Mouse (Mus musculus) CD4-positive, CD25-positive, alpha-beta regulatory T cell, adult 4 months (primary cell): ENCODE data around the gene Stambpl1. TPM values are rescaled to one million over a fixed set of nuclear protein-coding genes. Genes with fewer than 3 reads are reported as not detected.

Experiments used
- ATAC-seq: one replicate; pipeline ENCODE4 v1.8.0; 2017
- polyA plus RNA-seq, 2 experiments: library from polyadenylated mRNA; unstranded; fragments of 100-300 nt; shearing (Covaris generic); gene quantifications; one replicate each; pipeline ENCODE4 v1.2.1; 2017

The Stambpl1 gene
- 100 to 1,000 TPM in 1 of 2 experiments, 10 to 100 TPM in 1; 87.6 to 100 TPM for polyA plus RNA-seq

DNA sequence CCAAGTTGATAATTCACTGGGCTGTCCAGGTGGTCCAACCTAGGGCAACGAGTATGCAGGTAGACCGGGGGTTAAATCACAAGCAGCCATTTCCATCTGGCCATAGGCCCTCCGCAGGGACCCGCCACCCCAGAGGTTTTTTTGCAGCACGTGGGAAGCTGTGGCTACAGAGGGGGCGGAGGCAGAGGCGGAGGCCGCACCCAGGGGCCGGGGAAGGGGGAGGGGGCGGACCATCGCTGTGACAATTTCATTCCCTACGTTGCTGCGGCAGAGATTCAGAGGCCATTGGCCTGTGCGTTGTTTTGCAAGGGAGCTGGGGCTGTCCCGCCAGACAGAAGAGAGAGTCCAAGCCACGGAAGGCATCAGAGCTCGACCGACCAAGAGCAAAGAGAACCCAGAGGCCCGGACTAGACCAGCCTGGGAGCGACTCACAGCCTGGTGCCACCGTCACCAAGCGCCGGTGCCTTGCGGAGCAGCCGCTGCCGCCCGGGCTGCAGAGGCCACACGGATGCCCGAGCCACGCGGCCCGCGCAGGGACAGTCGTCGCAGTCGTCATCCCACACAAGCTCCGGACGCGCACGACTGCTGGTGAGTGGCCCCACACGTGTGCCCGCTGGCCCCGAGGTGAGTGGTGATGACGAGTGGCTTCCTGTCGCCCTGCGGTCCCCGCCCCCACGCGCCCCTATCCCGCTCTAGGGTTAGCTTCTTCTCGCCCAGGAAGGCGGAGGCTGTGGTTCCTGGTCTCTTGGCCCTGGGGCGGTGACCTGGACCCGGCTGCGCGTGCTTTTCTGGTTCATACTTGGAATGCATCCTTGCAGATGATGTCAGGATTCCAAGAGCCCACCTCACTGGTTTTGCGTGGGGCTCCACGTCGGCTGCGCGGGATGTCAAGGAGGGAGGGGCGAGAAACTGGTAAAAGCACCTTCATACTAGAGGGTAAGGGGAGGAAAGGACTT is at the start of gene Stambpl1:
Gene Stambpl1 (plus strand): TSS at position 222 of the 956 bp plus-strand sequence.
- peak; percentile 87 for ATAC-seq

GRCm38 (mm10) chr19:34148421-34148820 is 43.6 kb upstream of the Stambpl1 start:
- ATAC-seq = no peak

DNA sequence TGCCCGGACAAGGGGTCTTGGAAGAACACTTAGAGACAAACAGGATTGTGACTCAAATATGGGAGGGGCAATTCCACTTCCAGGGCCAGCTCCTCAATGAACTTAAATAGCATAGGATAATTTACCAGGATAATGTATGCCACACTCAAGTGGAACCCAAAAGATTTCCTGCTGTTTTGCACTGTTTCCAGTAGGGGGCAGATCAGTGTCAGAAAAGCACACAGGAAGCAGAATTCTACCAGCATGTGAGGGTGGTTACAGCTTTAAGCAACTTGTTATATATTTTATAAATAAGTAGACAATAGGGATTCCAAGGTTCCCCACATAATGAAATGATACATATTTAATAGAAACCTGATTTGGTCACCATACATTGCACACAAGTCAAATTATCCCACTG is 40.1 kb upstream of the Stambpl1 start:
- ATAC-seq = peak; percentile 90

DNA sequence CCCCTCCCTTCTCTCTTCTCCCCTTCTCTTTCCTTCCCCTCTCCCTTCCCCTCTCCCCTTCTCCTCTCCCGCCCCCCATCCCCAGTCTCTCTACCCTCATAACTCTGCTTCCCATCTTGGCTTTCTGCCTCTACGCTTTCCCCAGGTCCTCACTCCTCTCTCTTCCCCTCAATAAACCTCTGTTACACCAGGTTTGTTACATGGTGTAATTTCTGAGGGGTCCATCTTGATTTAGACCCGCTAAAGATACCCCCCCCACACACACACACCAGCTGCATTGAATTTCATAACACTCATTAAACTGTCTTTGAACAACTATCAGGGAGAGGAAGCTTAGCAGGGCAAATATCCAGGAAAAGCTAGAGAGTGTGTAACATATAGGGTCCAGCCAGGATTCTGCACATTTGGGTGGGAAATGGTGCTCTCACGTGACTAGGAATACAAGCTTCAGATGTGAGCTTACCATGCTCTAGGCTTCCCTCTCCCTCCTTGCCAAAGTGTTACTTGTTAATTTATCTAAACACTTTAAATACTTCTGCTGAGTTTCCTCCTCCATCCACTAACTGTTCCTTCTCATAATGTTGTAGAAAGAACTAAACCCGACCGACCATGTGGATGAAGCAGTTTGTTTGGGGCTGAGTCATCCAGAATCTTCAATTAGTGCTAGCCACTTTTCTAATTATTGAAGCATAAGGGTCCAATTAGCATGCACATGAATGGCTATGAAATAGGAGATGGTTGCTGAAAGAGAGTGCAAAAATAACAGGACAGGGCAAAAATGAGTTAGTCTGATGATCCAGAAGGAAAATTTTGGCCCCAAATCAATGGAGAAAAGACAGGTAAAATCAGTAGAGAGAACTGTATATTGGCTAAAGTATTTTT is 38.5 kb upstream of the Stambpl1 start:
- no peak for ATAC-seq

DNA sequence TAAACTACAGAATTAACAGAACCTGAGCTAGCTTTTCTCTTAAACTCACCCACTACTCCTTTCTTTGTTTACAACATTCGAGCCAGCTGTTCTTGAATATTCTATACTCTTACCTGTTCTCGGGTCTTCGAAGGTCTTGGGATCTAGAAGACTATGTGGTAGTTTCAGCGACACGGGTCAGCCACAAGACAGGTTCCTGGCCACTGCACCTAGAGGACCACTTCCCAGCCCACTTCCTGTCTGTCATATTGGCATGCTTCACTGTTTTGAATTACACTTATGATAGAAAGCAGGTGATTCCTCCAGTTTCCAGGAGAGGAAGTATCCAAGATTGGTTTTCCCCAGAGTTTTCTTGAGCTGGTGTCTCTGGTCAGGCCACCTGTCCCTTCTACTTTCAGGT is 29.3 kb upstream of the Stambpl1 start:
- ATAC-seq = peak; percentile 72

DNA sequence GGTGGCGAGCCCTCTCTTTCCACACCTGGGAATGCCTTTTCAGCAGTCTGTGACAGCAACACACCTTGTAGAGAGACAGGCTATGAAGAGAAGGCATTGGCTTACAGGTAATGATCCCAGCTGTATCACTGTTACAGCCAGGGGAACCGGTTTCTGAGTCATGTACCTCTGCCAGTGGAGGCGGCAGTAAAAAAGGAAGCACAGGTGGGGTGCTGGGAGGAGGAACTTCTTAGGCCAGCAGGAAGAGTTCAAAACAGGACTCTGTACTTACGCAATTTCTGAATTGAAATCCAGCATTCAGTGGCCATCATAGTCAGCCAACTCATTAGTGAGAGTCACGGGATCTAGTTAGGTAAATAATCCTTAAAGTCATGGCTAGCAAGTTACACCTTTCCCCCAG is 26.1 kb upstream of the Stambpl1 start, which contains the start of gene Ankrd22:
Gene Ankrd22 (minus strand): TSS at position 163 of the 400 bp plus-strand sequence.
- ATAC-seq = no peak

DNA sequence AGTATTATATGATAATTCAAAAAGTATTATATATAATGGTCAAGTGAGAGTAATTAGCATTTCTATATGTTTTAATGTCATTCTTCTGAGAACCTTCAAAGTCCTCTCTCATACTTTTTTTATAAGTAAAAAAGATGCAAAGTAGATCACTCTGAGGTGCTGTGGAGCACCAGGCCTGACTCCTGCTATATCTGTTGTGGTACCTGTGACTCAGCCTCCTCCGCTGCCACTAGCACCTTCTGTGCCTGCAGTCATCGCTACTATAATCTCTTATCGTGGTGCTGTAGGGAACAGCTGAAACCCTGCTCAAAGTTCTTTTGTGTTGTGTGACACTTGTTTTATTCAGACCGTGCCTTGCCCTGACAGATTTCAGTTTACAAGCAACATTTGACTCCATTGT is 25.6 kb upstream of the Stambpl1 start:
- ATAC-seq = no peak

- peak; percentile 77 for ATAC-seq
Observed at GRCm38 (mm10) chr19:34167896-34168661, 23.9 kb upstream of the Stambpl1 start.

- no peak for ATAC-seq
Observed at GRCm38 (mm10) chr19:34169121-34169520, 22.9 kb upstream of the Stambpl1 start.

- ATAC-seq = no peak
Observed at GRCm38 (mm10) chr19:34171167-34171566, 20.9 kb upstream of the Stambpl1 start.

- ATAC-seq = no peak
Observed at GRCm38 (mm10) chr19:34174004-34174403, 18.0 kb upstream of the Stambpl1 start.

DNA sequence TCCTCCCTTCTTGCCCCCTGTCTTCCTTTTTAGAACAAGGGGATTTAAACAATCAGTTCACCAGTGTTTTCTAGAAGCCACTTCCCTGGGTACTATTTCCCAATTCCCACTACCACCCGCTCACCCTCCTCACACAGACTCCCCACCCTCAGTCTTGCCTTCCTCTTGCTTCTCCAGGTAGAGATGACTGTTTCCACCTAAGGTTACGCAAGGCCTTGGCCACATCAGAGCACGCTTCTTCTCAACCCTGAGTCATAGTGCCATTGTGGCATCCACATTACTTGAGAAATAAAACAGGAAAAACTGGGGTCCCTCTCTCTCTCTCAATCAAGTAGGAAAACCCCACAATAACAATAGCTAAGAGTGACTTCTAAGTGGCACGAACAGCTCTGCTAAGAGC is 12.9 kb upstream of the Stambpl1 start:
- ATAC-seq = no peak

DNA sequence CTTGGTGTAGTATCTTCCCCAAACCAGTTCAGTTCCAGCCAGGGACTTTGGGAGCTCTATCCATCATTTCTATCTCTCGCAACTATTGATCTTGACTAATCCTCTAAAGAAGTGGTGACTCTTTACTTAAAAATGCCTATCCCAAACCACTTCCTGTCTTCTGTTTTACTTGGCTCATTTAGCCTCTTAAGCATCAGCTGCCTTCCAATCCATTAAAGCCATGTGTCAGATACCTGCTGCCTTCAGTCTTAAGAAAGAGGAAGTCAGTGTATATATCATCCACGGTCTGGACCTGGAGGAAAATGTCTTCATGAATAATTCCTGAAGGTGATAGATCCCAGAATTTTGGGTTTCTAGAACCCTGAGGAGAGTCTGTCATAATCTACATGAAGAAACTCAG is 11.7 kb upstream of the Stambpl1 start:
- peak; percentile 70 for ATAC-seq

GRCm38 (mm10) chr19:34181234-34181633 is 10.8 kb upstream of the Stambpl1 start:
- ATAC-seq = peak; percentile 62

- ATAC-seq = no peak
Observed at GRCm38 (mm10) chr19:34182490-34182889, 9.5 kb upstream of the Stambpl1 start.

DNA sequence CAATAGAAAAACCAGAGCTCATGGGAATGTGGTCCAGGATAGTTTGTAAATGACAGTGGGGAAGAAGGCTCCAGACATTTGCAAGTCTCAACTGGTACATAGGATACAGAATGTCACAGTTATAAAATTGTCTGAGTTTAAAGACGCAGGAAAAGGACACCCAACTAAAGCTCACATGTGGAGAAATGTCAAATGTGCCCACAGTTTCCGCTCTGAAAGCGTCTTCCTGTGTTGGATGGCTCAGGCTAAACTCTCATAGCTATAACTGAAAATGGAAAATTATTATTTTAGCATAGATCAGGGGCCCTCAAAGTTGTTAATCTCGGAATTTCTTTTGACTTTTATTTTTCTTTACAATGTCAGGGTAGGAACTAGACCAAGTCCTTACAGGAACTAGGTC is 5.2 kb upstream of the Stambpl1 start:
- peak; percentile 89 for ATAC-seq

GRCm38 (mm10) chr19:34191645-34192007 is 403 bp upstream of the Stambpl1 start:
- no peak for ATAC-seq

DNA sequence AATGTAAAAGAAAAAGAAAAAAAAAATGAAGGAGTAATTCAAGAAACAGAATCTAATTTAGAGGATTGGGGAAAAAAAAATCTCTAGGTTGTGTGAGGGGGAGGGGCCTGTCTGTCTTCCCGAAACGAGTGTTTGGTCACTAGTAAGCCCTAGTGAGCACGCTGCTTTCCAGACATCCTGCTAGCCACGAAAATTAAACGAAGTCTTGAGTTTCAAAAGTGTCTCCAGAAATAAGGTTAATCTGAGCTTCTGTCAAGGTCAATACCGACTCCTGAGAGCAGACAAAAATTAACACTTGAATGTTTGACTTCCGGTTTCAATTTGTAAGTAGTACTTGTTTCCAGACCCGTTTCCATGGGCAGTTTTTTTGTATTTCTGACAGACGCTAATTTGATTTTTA is 1.1 kb downstream of the Stambpl1 start:
- ATAC-seq = peak; percentile 13

DNA sequence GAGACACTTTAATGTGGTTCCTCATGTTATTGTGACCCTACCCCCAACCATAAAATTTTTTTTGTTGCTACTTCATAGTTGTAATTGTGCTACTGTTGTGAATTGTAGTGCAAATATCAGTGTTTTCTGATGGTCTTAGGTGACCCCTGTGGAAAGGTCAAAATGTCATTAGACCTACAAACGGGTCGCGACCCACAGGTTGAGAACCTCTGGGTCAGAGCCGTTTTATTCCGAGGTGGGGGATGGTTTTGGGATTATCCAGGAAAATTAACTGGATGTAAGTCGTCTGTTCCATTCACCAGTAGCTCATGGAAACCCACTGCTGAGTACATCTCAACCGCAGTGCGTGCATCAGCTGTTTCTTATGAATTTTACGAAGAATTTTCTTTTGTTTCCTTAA is 1.7 kb downstream of the Stambpl1 start:
- ATAC-seq = no peak

DNA sequence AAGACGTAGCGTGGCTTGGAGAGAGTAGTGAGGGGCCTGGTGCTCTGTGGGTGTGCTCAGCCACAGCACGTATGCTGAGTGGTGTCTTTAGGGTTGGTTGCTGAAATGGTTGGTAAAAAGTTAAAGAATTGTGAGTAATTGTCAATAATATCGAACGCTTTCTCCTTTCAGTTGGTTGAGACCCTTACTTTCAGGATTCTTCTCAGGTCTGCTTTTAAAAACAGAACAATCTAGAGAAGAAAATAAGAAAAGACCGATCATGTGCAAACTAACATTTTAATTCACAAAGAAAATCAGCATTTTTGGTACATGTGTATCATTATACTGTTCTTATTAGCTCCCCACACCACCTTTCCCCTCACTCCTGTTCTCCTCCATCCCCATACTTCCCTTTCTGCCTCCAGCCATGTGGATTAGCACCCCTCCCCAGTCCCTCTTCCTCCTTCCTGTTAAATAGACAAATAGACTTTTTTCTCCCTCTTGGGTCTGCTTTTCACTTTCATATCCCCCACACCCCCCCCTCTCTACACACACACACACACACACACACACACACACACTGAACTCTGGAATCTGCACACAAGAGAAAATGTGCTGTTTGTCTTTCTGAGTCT is 2.2 kb downstream of the Stambpl1 start:
- ATAC-seq = no peak

GRCm38 (mm10) chr19:34195031-34195430 is 3.0 kb downstream of the Stambpl1 start:
- no peak for ATAC-seq

DNA sequence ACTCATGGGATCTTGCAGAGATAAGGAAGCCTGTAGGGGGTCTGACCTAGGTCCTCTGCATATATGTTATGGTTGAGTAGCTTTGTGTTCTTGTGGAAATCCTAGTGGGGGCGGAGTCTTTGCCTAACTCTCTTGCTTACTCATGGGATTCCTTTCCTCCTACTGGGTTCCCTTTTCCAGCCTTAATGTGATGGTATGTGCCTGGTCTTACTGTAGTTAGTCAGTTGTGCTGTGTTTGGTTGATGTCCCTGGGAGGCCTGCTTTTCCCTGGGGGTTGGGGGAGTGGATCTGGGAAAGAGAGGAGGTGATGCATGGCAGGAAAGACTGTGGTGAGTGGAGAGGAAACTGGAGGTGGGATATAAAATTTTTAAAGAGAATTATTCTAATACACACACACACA is 6.0 kb downstream of the Stambpl1 start:
- no peak for ATAC-seq
